Mouse (Mus musculus) urinary bladder, postnatal 14 days (tissue): Measurements from ENCODE around the gene Amt.

ENCODE experiments used
- DNase-seq: peaks from one replicate; pipeline ENCODE4 v3.0.0; 2021; ENCODE audit warnings: low spot score

Gene Amt

DNA sequence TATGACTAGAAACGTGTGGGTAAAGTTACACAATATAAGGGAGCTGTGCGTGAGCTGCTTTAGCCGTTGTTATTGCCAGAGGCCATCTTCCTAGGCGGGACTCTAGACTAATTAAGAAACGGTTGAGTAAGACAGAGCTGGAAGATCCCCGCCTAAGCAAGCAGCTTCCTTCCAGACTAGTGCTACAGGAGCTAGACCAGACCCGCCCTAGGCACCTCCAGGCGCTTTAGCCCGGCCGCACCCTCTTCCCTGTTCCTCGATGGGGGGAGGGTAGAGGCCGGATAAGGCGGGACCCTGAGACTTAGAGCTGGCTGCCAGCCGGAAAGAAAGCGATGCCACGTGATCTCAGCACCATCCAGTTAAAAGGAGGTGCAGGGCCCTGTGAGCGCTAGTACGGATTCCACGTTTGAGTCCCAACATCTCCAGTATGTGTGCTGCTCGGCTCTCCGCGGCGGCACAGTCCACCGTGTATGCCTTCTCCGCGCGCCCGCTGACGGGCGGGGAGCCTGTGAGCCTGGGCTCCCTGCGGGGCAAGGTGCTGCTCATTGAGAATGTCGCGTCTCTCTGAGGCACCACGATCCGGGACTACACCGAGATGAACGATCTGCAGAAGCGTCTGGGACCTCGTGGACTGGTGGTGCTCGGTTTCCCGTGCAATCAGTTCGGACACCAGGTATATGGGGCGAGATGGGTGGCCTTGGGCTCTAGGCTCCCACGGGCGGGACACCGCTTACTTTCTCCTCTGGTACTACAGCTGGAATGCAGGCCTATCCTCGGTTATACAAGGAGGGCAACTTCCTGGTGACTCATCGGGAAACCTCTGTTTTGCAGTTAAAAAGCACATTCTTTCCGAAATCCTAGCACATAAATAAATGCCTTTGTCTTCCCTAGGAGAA lies 42.5 kb downstream of the Amt start, which contains the start of gene Gpx1:
Gpx1 (plus strand) TSS at position 18 of the 896 bp plus-strand sequence.
- DNase-seq, result peak; percentile 96

DNA sequence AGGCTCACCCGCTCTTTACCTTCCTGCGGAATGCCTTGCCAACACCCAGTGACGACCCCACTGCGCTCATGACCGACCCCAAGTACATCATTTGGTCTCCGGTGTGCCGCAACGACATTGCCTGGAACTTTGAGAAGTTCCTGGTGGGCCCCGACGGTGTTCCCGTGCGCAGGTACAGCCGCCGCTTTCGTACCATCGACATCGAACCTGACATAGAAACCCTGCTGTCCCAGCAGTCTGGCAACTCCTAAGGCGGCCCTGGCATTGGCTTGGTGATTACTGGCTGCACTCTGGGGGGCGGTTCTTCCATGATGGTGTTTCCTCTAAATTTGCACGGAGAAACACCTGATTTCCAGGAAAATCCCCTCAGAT lies 43.2 kb downstream of the Amt start:
- DNase-seq, result peak; percentile 20

DNA sequence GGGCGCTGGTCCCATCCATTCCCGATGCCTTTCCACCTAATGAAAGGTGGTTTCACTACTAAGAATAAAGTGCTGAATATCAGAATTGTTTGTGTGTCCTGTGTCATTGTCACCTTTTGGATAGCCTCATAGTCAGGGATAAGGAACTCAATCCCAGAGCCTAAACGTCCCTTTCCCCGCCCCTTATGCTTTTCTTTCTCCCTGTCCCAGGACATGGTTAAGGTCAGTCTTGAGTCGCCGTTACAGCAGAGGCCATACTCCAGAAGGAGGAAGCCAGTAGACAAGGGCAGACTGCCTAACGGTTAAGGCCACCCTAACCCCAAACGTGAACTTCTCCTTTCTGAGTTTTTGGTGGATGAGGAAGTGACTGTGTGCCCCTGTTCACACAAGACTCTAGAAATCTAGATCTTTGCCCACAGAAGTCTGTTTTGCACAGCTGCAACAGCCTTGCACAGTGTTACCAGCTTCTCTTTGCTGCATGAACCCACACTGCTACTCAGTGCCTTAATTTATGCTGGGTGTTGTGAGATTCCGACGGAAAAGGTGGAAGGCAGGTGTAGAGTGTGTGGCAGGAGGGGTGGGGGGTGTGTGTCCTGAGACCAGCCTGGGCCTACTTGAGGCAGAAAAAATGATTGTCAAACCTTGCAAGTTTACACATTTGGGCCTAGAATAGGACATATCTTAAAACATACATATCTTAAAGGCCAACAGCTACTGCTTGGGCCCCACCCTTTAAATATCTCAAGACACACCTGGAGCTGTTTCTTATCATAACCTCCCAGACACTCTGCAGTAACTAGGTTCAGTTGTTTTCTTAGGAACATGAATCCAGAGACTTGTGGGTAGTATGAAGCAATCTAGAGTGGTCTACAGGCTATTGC lies 43.8 kb downstream of the Amt start:
- DNase-seq, result no peak

- DNase-seq, result no peak
Observed at GRCm38 (mm10) chr9:108341139-108341475, 44.5 kb downstream of the Amt start.

GRCm38 (mm10) chr9:108341801-108342200 lies 45.1 kb downstream of the Amt start:
- peak; percentile 31 for DNase-seq

GRCm38 (mm10) chr9:108342301-108342831 lies 45.7 kb downstream of the Amt start:
- no peak for DNase-seq

DNA sequence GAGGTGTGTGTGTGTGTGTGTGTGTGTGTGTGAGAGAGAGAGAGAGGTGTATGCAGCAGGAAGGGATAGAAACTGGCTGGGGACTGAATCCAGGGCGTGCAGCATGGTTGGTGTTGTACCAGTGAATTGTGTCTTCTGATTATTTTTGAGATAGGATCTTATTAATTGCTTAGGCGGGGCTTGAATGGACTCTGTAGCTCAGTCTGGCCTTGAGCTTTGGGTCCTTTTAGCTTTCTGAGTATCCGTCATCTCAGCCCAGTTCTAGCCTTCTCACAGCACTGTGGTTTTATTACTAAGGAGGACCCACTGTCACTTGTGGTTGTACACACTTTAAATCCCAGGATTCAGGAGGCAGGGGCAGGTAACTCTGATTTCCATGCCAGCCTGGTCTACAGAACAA lies 46.7 kb downstream of the Amt start:
- no peak for DNase-seq

DNA sequence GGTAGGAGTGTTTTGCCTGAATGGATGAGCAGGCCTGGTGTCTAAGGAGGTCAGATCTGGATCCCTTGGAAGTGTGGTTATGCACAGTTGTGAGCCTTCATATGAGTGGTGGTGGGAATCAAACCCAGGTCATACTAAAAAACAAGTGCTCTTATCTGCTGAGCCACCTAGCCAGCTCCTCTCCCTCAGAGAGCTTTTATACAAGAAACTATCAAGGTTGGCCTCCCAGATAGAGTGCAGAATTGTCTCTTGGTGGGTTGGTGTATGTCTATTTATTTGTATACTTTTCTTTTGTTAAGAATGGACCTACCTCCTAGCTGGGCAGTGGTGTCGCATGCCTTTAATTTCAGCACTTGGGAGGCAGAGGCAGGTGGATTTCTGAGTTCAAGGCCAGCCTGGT lies 47.2 kb downstream of the Amt start:
- DNase-seq, result no peak

- no peak for DNase-seq
Observed at GRCm38 (mm10) chr9:108344471-108344870, 47.8 kb downstream of the Amt start.

DNA sequence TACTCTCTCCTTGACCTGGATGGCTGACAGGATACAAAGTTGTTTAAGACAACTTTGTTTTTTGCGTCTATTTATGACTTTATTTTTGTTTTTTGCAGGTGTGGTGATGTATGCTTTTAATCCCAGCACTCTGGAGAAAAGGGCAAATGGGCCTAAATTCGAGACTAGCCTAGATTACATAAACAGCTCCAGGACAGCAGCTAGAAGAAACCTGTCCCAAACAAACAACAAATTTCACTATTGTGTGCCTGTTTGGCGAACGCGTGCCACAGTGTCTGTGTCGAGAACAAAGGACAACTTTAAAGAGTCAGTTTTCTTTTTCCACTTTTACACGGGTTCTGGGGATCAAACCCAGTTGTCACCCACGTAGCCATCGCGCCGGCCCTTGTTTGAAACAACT lies 50.4 kb downstream of the Amt start:
- no peak for DNase-seq

GRCm38 (mm10) chr9:108347540-108348289 lies 51.1 kb downstream of the Amt start, which contains the start of gene Usp4:
Gene Usp4 (plus strand): TSS chr9:108347853.
- DNase-seq, result peak; percentile 88

DNA sequence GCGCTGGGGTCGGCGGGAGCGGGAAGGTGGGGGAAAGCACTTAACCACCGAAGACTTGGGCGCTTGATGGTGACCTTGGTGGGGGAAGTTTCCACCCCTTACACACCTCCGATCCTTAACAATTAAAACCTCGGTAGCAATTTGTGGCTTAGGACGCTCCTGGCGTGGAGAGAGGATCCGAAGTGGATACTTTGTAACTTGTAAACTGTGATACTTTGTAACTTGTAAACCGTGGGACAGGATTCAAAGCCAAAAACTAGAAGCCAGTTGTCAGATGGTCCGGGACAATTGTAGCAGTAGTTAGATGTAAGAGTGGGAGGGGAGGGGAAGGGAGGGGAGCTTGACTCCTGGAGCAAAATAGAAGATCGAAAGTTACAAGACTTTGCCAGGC lies 51.6 kb downstream of the Amt start:
- no peak for DNase-seq

DNA sequence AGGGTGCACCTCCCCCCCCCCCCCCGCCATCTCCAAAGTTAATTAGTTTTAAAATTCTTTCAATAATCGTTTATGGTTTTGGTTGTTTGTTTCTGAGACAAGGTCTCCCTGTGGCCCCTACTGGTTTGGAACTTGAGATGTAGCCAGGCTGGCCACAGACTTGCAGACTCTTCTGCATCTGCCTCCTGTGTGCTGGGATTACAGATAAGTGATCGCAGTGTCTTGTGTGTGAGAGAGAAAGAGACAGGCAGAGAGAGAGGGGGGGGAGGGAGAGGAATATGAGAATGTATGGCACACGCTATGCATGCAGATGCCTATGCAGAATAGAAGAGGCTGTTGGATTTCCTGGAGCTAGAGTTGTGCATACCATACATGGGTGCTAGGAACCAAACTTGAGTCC lies 53.1 kb downstream of the Amt start:
- DNase-seq, result no peak
